Comparison of ENCODE assay signal across 7 mouse cellular contexts in the genomic region with DNA sequence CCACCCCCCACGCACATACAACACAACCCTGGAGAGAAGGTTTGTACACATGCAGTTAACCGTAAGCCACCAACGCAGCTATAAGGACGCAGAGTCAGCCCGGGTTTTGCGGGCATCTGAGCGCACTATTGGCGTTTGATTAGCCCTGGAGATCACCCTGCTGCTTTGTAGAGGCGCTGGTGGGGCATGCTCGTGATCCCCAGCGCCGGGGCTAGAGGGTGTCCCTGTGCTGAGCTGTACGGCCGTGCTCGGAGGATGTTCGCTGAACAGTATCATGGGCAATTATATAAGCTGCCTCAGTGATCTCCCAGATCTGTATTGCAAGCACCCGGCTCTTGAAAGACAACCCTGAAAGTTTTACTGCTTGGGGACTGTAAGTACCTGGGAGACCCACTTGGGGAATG. TPM values are rescaled to one million over a fixed set of nuclear protein-coding genes. Genes with fewer than 3 reads are reported as not detected.
DNase-seq lines count a peak whose midpoint lies in the region; ATAC-seq lines count a peak whose summit lies in the region.

No protein-coding gene starts in this region.

- 0% methylated on average over 17 of the region's 17 CpGs for WGBS in forebrain, embryonic 11.5 days
- WGBS in intestine, embryonic 15.5 days = 1% methylated on average over 17 of the region's 17 CpGs
- under 1% methylated on average over 17 of the region's 17 CpGs for WGBS in limb, embryonic 15.5 days

- no peaks in the 10 kb centered on the region for H3K36me3 ChIP-seq in forebrain, embryonic 11.5 days (ENCODE audit: control insufficient read depth, insufficient read depth, low read length)
- H3K36me3 ChIP-seq in intestine, embryonic 15.5 days = no peaks in the 10 kb centered on the region
- no peaks in the 10 kb centered on the region for H3K36me3 ChIP-seq in limb, embryonic 15.5 days

- no peak for ATAC-seq in forebrain, embryonic 11.5 days (replicated peaks; ENCODE audit: low FRiP score)
- ATAC-seq in intestine, embryonic 15.5 days = no peak
- ATAC-seq in limb, embryonic 15.5 days (ENCODE audit: insufficient number of reproducible peaks, low FRiP score, low TSS enrichment, low read depth) = no peak

- peak; percentile 41 for DNase-seq in testis, postnatal 10 days (ENCODE audit: low spot score)
- no peak for DNase-seq in testis, postnatal 14 days (ENCODE audit: low spot score)
- peak; percentile 62 for DNase-seq in forebrain, embryonic 11.5 days (ENCODE audit: low spot score)
- peak; percentile 43 to 48 for DNase-seq in right cerebral cortex, postnatal 10 days (ENCODE audit: low spot score in 2 of 2)
- no peak for DNase-seq in B cell, adult 2 months

- peak overlapping the region; percentile 94 for H3K4me2 ChIP-seq in forebrain, embryonic 11.5 days (ENCODE audit: low read depth, low read length, severe bottlenecking)
- H3K4me2 ChIP-seq in intestine, embryonic 15.5 days (replicated peaks) = peak overlapping the region; percentile 99
- H3K4me2 ChIP-seq in limb, embryonic 15.5 days = peak overlapping the region; percentile 86

- peak overlapping the region; percentile 96 for H3K9ac ChIP-seq in forebrain, embryonic 11.5 days (ENCODE audit: low read length)
- H3K9ac ChIP-seq in intestine, embryonic 15.5 days = peak overlapping the region; percentile 69
- peak overlapping the region; percentile 70 for H3K9ac ChIP-seq in limb, embryonic 15.5 days

- H3K27me3 ChIP-seq in forebrain, embryonic 11.5 days (ENCODE audit: control insufficient read depth, insufficient read depth, low read length) = no peaks in the 10 kb centered on the region
- H3K27me3 ChIP-seq in intestine, embryonic 15.5 days (replicated peaks) = 0 out of 2 replicates have a peak, but pooled peaks cover 12% of the 10 kb centered on the region
- H3K27me3 ChIP-seq in limb, embryonic 15.5 days = 0 out of 2 replicates have a peak, but pooled peaks cover 3% of the 10 kb centered on the region

- no peaks in the 10 kb centered on the region for H3K9me3 ChIP-seq in forebrain, embryonic 11.5 days (ENCODE audit: control insufficient read depth, low read length)
- H3K9me3 ChIP-seq in intestine, embryonic 15.5 days = no peaks in the 10 kb centered on the region
- no peaks in the 10 kb centered on the region for H3K9me3 ChIP-seq in limb, embryonic 15.5 days

- H3K27ac ChIP-seq in forebrain, embryonic 11.5 days (ENCODE audit: low read depth, low read length) = no peak overlapping the region
- H3K27ac ChIP-seq in intestine, embryonic 15.5 days = no peak overlapping the region
- peak overlapping the region; percentile 79 for H3K27ac ChIP-seq in limb, embryonic 15.5 days

- H3K4me1 ChIP-seq in forebrain, embryonic 11.5 days (replicated peaks; ENCODE audit: control insufficient read depth, insufficient read depth, low read length) = peaks cover 10% of the 10 kb centered on the region; the same call in 1 of the 2 replicates
- H3K4me1 ChIP-seq in intestine, embryonic 15.5 days (replicated peaks) = peaks cover 11% of the 10 kb centered on the region; the same call in 1 of the 2 replicates
- H3K4me1 ChIP-seq in limb, embryonic 15.5 days = peaks cover 39% of the 10 kb centered on the region

- peak overlapping the region; percentile 76 for H3K4me3 ChIP-seq in forebrain, embryonic 11.5 days (ENCODE audit: low read depth, low read length)
- H3K4me3 ChIP-seq in intestine, embryonic 15.5 days (replicated peaks) = peak overlapping the region; percentile 64
- H3K4me3 ChIP-seq in limb, embryonic 15.5 days = peak overlapping the region; percentile 73

RNA-seq across cellular contexts. Expression of gene Tenm4, which starts 40.6 kb away (rescaled TPM):
- polyA plus RNA-seq in forebrain, embryonic 11.5 days (2014; fragmentation: Nextera tagmentation; extraction: Ambion mirVana) = 47.9 and 52.2 TPM in 2 replicates
- 22.0 and 25.9 TPM in 2 replicates for polyA plus RNA-seq in intestine, embryonic 15.5 days (2015; fragmentation: Nextera tagmentation; extraction: Ambion mirVana)
- 36.3 and 38.4 TPM in 2 replicates for polyA plus RNA-seq in limb, embryonic 15.5 days (2015; fragmentation: Nextera tagmentation; extraction: Ambion mirVana)

Comparison
In these comparisons a context has a peak if more than half of its experiments do, and no peak if none do; other contexts are left out.
1. DNase-seq: peak in testis, postnatal 10 days (single experiment), forebrain, embryonic 11.5 days (single experiment) and right cerebral cortex, postnatal 10 days (2 of 2); none in testis, postnatal 14 days (single experiment) and B cell, adult 2 months (0 of 2).
2. Peak in every context shown above with its lines, with median percentiles within 50 percentile points of each other: H3K4me2 ChIP-seq, H3K4me3 ChIP-seq and H3K9ac ChIP-seq.